Mouse (Mus musculus) inflammation-experienced regulatory T-cells (primary cell): ENCODE results near the gene Ralbp1. TPM values are rescaled to one million over a fixed set of nuclear protein-coding genes. Genes with fewer than 3 reads are reported as not detected.

Source experiments
- polyA plus RNA-seq, 2 experiments: library from polyadenylated mRNA; unstranded; fragments of 100-300 nt; shearing (Covaris generic); gene quantifications; one replicate each; pipeline ENCODE4 v1.2.1; 2017

Ralbp1 gene
- 100 to 1,000 TPM; 122 to 143 TPM for polyA plus RNA-seq

DNA sequence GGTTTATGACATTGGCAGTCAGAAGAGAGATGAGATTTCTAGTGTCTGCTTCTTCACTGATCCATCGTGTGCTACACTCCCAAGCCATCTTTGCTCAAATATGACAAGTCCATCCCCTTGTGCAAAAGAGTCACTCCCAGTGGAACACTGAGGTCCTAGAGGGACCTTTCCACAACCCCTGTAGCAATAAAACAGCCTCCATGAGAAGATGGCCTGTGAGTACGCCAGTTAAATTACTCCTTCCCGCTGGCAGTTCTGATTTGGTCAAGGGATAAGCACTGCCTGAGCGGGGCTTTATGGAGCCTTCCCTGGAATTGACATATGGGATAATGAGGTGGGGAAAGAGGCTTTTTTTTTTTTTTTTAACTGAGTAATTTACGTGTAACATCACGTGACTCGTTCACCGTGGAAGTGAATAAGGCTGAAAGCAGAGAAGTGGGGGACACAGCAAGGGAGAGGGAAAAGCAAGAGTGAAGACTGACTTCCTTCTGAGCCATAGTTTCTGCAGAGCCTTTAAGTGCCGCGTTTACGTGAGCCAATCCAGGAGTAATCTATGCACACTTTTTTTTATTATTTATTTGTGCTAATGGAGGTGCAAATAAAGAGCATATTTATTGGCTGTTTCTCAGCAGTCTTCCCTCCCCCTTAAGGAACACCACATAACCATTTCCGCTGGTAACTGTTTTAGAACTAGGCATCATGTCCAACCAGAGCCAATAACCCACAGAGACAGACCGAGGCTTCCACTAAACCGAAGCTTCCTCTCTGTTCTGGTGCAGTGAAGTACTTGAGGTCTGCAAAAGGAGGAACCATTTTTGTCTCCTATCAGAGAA, at the start of gene Ralbp1:
Ralbp1 (minus strand) TSS at position 102 of the 833 bp plus-strand sequence.

Other genes starting within 250 kb of the Ralbp1 start
- gene Txndc2, start 243.6 kb downstream of the Ralbp1 start, polyA plus RNA-seq: not detected
- gene Rab31, start 113.0 kb downstream of the Ralbp1 start, polyA plus RNA-seq: 1 to 10 TPM; 2.8 to 4.7 TPM
- 10 to 100 TPM; 57.7 to 62.6 TPM for gene Ppp4r1, start 103.2 kb downstream of the Ralbp1 start, polyA plus RNA-seq
- 10 to 100 TPM; 45.7 to 84.1 TPM for gene Twsg1, start 65.4 kb upstream of the Ralbp1 start, polyA plus RNA-seq
- gene Ankrd12, start 191.3 kb upstream of the Ralbp1 start, polyA plus RNA-seq: 100 to 1,000 TPM; 171 to 199 TPM
- gene Ndufv2, start 215.8 kb upstream of the Ralbp1 start, polyA plus RNA-seq: 100 to 1,000 TPM; 182 to 218 TPM
- 10 to 100 TPM; 14.1 to 16.6 TPM for gene Washc1, start 225.7 kb upstream of the Ralbp1 start, polyA plus RNA-seq
- 10 to 100 TPM; 30.0 to 44.0 TPM for gene Ddx11, start 237.7 kb upstream of the Ralbp1 start, polyA plus RNA-seq